Mouse (Mus musculus): Measurements from ENCODE around the gene Mcur1.

DNA sequence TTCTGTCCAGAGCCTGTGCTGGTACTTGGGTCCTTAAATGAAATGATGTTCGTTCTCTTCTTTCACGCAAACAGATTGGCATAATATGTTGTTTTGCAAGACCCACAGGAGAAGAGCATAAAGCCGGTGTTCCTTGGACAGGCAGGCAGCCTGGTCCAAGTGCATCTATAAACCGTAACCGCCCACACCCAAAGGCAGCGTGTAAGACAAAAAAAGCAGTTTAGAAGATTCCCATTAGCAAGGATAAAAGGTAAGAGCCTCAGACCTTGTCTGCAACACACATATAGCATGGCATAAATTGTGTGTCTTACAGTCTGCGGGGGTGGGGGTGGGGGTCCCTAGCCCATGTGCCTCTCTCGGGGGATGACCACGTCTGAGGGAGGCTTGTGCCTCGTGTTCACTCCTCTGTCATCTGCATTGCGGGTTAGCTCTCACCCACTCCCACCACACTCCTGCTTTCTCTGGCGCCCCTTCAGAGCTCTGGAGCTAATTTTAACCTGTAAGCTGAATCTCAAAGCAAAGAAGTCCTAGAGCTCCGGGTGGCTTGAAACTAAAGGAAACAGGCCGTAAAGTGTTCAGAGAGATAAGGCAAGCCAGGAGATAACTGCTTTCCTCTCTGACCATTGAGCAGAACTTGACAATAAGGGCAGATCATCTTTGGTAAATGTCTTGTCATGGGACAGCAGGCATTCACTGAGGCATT is 29.7 kb downstream of the Mcur1 start:
- TF ChIP-seq CTCF (IDR thresholded peaks at IDR 0.05; ENCODE audit: insufficient read depth, low read length) (no peak), POLR2A (IDR thresholded peaks at IDR 0.05; ENCODE audit: borderline replicate concordance, extremely low read depth, low read depth, low read length) (no peak)
